Mouse (Mus musculus): ENCODE results near the gene Scp2.

GRCm38 (mm10) chr4:108032352-108032849 is 112.4 kb downstream of the Scp2 start:
- TF ChIP-seq CTCF (IDR thresholded peaks at IDR 0.05; ENCODE audit: borderline replicate concordance, extremely low read depth, insufficient read depth, insufficient read length) (no peak), POLR2A (IDR thresholded peaks at IDR 0.05; ENCODE audit: borderline replicate concordance, extremely low read depth, insufficient read depth, insufficient read length, poor library complexity, severe bottlenecking) (no peak)

Data from brain, embryonic 14.5 days (tissue).